In the genomic region with DNA sequence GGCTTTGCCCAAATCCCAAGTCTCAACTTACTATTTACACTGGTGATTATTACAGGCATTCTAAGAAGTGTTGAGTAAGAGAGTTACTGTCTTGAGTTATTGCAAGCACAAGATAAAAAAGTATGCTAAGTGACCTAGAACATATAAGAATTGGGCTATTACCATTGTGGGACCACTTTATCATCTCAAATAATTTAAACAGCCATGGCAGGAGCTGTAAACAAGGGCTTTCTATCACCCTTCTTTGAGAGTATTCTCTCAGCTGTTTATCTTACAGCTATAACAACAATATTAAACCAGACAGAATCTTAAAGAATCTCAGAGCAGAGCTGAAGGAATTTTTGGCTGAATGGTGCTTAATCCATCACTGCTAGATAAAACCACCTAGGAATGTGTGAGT, we compare ENCODE assay signal across 24 mouse cellular contexts.
DNase-seq lines count a peak whose midpoint lies in the region; ATAC-seq and TF ChIP-seq lines count a peak whose summit lies in the region.
"Had no signal": no experiment of that assay in that cellular context is flagged by ENCODE, and none has a peak within 500 bp of the region (broad histone marks: within the 10 kb centered on the region; RNA-seq: fewer than 3 reads in every experiment).

No protein-coding gene starts in this region.

- TF ChIP-seq POLR2A in lung, adult 2 months (IDR thresholded peaks at IDR 0.05; ENCODE audit: borderline replicate concordance, extremely low read depth, low read depth, low read length), result no peak

- H3K27ac ChIP-seq in intestine, embryonic 15.5 days, result no peak overlapping the region
- H3K27ac ChIP-seq in intestine, postnatal 0 days (ENCODE audit: low read depth, low read length), result no peak overlapping the region
- no peak overlapping the region for H3K27ac ChIP-seq in lung, embryonic 14.5 days (ENCODE audit: low read depth)
- no peak overlapping the region for H3K27ac ChIP-seq in lung, embryonic 16.5 days (ENCODE audit: low read length)
- H3K27ac ChIP-seq: embryonic facial prominence, embryonic 10.5 days; embryonic facial prominence, embryonic 12.5 days; forebrain, embryonic 13.5 days had no signal

- no peaks in the 10 kb centered on the region for H3K27me3 ChIP-seq in intestine, embryonic 15.5 days (replicated peaks)
- H3K27me3 ChIP-seq in intestine, postnatal 0 days (replicated peaks; ENCODE audit: control insufficient read depth, insufficient read depth, low read length), result no peaks in the 10 kb centered on the region
- H3K27me3 ChIP-seq in lung, embryonic 14.5 days (ENCODE audit: insufficient read depth, low read length), result no peaks in the 10 kb centered on the region
- no peaks in the 10 kb centered on the region for H3K27me3 ChIP-seq in lung, embryonic 16.5 days (ENCODE audit: control insufficient read depth, insufficient read depth, low read depth, low read length)
- H3K27me3 ChIP-seq: CH12.LX; embryonic facial prominence, embryonic 12.5 days; forebrain, embryonic 13.5 days had no signal

- DNase-seq in lung, embryonic 14.5 days, result peak; percentile 83
- DNase-seq in lung, adult 2 months, result no peak
- no peak for DNase-seq in lung, postnatal 4 days
- DNase-seq in gastrocnemius, postnatal 36 days, result no peak
- DNase-seq: adrenal gland, adult 8-10 months; adrenal gland, postnatal 14 days; adrenal gland, postnatal 36 days; B cell, adult 2 months; cerebellum, adult 11-12 months; cerebellum, adult 2 months; cerebellum, adult 9-10 months; cerebellum, postnatal 10 days; cerebellum, postnatal 25 days had no signal

- no peaks in the 10 kb centered on the region for H3K36me3 ChIP-seq in intestine, embryonic 15.5 days
- H3K36me3 ChIP-seq in intestine, postnatal 0 days (ENCODE audit: control insufficient read depth, insufficient read depth), result no peaks in the 10 kb centered on the region
- H3K36me3 ChIP-seq in lung, embryonic 14.5 days (ENCODE audit: insufficient read depth), result no peaks in the 10 kb centered on the region
- no peaks in the 10 kb centered on the region for H3K36me3 ChIP-seq in lung, embryonic 16.5 days (ENCODE audit: control insufficient read depth, insufficient read depth, low read length)
- H3K36me3 ChIP-seq: embryonic facial prominence, embryonic 10.5 days; embryonic facial prominence, embryonic 12.5 days; G1E had no signal

- H3K9ac ChIP-seq in intestine, embryonic 15.5 days, result no peak overlapping the region
- no peak overlapping the region for H3K9ac ChIP-seq in intestine, postnatal 0 days (ENCODE audit: low read depth, low read length)
- H3K9ac ChIP-seq in lung, embryonic 14.5 days, result no peak overlapping the region
- no peak overlapping the region for H3K9ac ChIP-seq in lung, embryonic 16.5 days (ENCODE audit: low read length)
- H3K9ac ChIP-seq: embryonic facial prominence, embryonic 12.5 days; forebrain, embryonic 13.5 days had no signal

- no peak overlapping the region for H3K4me3 ChIP-seq in intestine, embryonic 15.5 days (replicated peaks)
- no peak overlapping the region for H3K4me3 ChIP-seq in intestine, postnatal 0 days (ENCODE audit: low read depth, low read length)
- H3K4me3 ChIP-seq in lung, embryonic 14.5 days (ENCODE audit: low read depth, low read length), result no peak overlapping the region
- no peak overlapping the region for H3K4me3 ChIP-seq in lung, adult 2 months (replicated peaks; ENCODE audit: extremely low read depth, low read depth, low read length)
- no peak overlapping the region for H3K4me3 ChIP-seq in lung, embryonic 16.5 days (ENCODE audit: low read length)
- H3K4me3 ChIP-seq: embryonic facial prominence, embryonic 10.5 days; embryonic facial prominence, embryonic 12.5 days; forebrain, embryonic 13.5 days had no signal

- no peaks in the 10 kb centered on the region for H3K4me1 ChIP-seq in intestine, embryonic 15.5 days (replicated peaks)
- H3K4me1 ChIP-seq in intestine, postnatal 0 days (replicated peaks; ENCODE audit: control insufficient read depth, insufficient read depth, low read length), result no peaks in the 10 kb centered on the region
- peaks cover 7% of the 10 kb centered on the region for H3K4me1 ChIP-seq in lung, embryonic 14.5 days (ENCODE audit: insufficient read depth)
- no peaks in the 10 kb centered on the region for H3K4me1 ChIP-seq in lung, adult 2 months (ENCODE audit: control insufficient read depth, insufficient read depth, low read length)
- peaks cover 4% of the 10 kb centered on the region; the same call in 1 of the 2 replicates for H3K4me1 ChIP-seq in lung, embryonic 16.5 days (replicated peaks; ENCODE audit: control insufficient read depth, insufficient read depth, low read length)
- H3K4me1 ChIP-seq: embryonic facial prominence, embryonic 10.5 days; forebrain, embryonic 13.5 days had no signal

- TF ChIP-seq CTCF in intestine, postnatal 0 days (IDR thresholded peaks at IDR 0.05; ENCODE audit: low read depth), result no peak
- no peak for TF ChIP-seq CTCF in lung, embryonic 14.5 days (IDR thresholded peaks at IDR 0.05; ENCODE audit: low read depth)
- TF ChIP-seq CTCF in lung, adult 2 months (IDR thresholded peaks at IDR 0.05; ENCODE audit: insufficient read depth, low read length), result no peak

- ATAC-seq in intestine, embryonic 15.5 days, result peak; percentile 34; the same call in 1 of the 2 replicates
- ATAC-seq in intestine, postnatal 0 days, result no peak
- ATAC-seq in lung, embryonic 14.5 days (ENCODE audit: insufficient read depth), result peak; percentile 88
- ATAC-seq in lung, embryonic 16.5 days (ENCODE audit: low read depth), result peak; percentile 88
- ATAC-seq: activated CD4-positive, CD25-positive, alpha-beta regulatory T cell, adult 4 months; CD4-positive, CD25-positive, alpha-beta regulatory T cell, adult 4 months; forebrain, embryonic 13.5 days; Patski had no signal

- H3K4me2 ChIP-seq in intestine, embryonic 15.5 days (replicated peaks), result no peak overlapping the region
- no peak overlapping the region for H3K4me2 ChIP-seq in intestine, postnatal 0 days (replicated peaks; ENCODE audit: low read depth)
- H3K4me2 ChIP-seq in lung, embryonic 14.5 days, result no peak overlapping the region
- H3K4me2 ChIP-seq in lung, embryonic 16.5 days (ENCODE audit: low read depth, low read length), result no peak overlapping the region
- H3K4me2 ChIP-seq: embryonic facial prominence, embryonic 12.5 days; forebrain, embryonic 13.5 days had no signal

- intact Hi-C loops in gastrocnemius, postnatal 36 days (cut with DNase I), result no loop called here

- H3K9me3 ChIP-seq in intestine, embryonic 15.5 days, result no peaks in the 10 kb centered on the region
- H3K9me3 ChIP-seq in intestine, postnatal 0 days (ENCODE audit: control insufficient read depth), result no peaks in the 10 kb centered on the region
- H3K9me3 ChIP-seq in lung, embryonic 14.5 days (ENCODE audit: low read depth, low read length), result no peaks in the 10 kb centered on the region
- H3K9me3 ChIP-seq in lung, embryonic 16.5 days (ENCODE audit: control insufficient read depth, low read length), result no peaks in the 10 kb centered on the region
- H3K9me3 ChIP-seq: embryonic facial prominence, embryonic 10.5 days; embryonic facial prominence, embryonic 12.5 days; forebrain, embryonic 13.5 days; G1E had no signal
